Mouse (Mus musculus): ENCODE data around the gene Cacnb4.

Gene Cacnb4

DNA sequence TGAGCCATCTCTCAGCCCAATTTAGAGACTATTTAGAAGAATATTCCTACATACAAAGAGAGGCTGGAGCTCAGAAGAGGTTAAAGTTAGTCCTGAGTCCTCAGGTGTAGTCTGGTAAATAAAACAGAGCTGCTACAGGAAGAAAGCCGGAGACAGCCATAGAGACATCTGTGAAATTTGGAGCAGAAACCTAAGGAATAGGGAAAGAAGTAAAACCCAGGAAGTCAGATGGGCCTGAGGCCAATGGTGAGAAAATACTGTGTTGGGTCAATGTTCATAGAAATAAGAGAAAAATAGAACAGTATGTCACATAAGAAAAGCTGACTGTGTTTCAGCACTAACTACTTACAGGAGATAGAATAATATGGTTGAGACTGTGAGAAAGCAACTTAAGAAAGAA is 155.6 kb downstream of the Cacnb4 start:
- in situ Hi-C loops (cut with MboI): no loop called here

- in situ Hi-C loops (cut with MboI): no loop called here
These were observed 157.9 kb downstream of the Cacnb4 start for GRCm38 (mm10) chr2:52518740-52519139.

GRCm38 (mm10) chr2:52516534-52516933 is 160.1 kb downstream of the Cacnb4 start:
- in situ Hi-C loops (cut with MboI): no loop called here

DNA sequence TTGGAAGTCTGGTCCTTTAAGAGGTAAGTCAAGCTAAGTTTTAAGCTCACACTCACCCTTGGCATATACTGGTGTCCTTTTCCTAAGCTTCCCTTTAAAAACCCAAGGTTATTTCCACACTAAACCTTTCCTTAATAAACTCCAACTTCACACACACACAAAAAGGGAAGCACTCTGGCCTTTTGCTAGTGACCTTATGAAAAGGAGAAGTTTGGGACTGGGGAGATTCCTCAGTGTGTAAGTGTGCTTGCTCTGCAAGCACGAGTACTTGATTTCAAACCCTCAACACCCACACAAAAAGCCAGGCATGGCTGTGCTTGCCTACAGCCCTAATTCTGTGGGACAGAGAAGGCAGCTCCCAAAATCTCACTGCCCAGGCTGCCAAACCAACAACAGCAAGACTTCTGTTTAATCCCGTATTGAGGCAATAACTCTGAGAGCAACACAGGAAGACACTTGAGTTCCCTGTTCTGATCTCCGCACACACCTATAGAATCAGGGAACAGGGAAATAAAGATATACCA is 163.7 kb downstream of the Cacnb4 start:
- in situ Hi-C loops (cut with MboI): no loop called here

DNA sequence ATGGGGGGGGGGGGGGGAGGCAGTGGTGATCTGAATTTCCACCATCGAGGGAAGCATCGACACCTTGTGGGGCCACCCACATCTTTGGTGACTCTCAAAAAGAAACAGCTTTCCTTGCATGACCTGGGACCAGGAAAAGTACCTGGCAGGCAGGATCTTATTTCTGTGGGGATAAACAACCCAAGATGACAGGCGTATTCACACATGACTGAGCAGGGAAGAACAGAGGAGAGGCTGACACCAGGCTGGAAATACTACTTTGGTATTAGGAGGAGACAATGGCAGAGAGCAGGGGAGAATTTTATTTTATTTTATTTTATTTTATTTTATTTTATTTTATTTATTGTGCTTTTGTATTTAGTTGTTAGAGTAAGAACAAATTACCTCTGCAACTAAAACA is 164.4 kb downstream of the Cacnb4 start:
- in situ Hi-C loops (cut with MboI): no loop called here

DNA sequence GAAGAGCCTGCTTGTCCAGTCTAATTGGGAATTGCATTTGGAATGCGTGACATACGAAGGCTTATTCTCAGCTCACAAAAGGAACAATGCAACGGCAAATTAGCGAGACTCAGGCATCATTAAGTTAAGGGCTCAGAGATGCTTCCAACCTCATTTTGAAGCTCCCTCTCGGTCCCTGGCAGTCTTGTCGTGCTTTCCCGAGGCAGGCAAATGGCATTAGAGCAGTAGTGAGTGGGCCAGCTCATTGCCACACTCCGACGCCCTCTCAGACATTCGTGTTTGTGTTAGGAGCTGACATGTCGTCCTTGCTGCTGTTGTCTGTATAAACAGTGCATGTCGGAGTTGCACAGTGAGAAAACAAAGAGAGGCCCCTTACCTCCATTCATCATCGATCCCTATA is 164.8 kb downstream of the Cacnb4 start:
- in situ Hi-C loops (cut with MboI): no loop called here

GRCm38 (mm10) chr2:52509779-52510500 is 166.7 kb downstream of the Cacnb4 start:
- in situ Hi-C loops (cut with MboI): no loop called here

DNA sequence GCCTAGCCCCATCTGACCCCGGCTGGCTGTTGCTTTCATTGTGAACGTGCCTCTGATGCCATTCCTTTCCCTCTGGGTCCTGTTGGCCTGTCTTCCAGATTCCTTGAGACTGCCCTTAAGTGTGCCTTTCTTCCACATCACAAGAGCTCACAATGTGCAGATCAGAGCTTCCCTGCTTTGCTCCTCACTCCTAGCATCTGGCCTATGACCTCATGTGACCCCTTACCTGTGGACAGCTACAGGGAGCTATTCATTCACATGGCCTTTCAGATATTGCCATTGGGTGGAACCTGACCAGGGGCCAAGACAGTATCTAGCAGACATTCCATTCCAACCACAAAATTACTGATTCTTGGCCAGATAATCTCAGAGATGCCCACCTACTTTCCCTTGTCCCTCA is 171.5 kb downstream of the Cacnb4 start:
- in situ Hi-C loops (cut with MboI): no loop called here

DNA sequence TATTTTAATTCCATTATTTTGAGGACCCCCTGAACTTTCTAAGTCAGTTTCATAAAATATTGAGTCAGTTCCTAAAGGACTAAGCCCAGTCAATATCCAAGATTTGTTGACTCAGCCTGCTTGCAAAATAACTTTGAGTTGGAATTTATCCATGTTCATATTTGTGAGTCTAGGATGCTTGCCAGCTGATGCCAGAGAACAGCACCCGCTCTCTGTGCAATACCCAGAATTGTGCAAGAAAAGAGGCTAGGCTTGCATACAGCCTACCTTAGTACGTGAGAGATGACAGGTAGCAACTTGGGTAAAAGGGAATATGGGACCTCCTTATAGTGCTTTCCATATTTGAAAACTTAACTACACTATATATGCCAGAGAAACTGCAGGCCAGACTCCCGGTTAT is 171.9 kb downstream of the Cacnb4 start:
- in situ Hi-C loops (cut with MboI): no loop called here

GRCm38 (mm10) chr2:52499849-52500262 is 176.8 kb downstream of the Cacnb4 start:
- in situ Hi-C loops (cut with MboI): no loop called here

GRCm38 (mm10) chr2:52499101-52499537 is 177.5 kb downstream of the Cacnb4 start:
- in situ Hi-C loops (cut with MboI): no loop called here

GRCm38 (mm10) chr2:52495097-52495694 is 181.4 kb downstream of the Cacnb4 start:
- in situ Hi-C loops (cut with MboI): no loop called here

GRCm38 (mm10) chr2:52494274-52494673 is 182.4 kb downstream of the Cacnb4 start:
- in situ Hi-C loops (cut with MboI): no loop called here

- in situ Hi-C loops (cut with MboI): no loop called here
These were observed 183.8 kb downstream of the Cacnb4 start for GRCm38 (mm10) chr2:52492867-52493266.

GRCm38 (mm10) chr2:52489840-52490239 is 186.8 kb downstream of the Cacnb4 start:
- in situ Hi-C loops (cut with MboI): no loop called here

- in situ Hi-C loops (cut with MboI): no loop called here
These were observed 193.1 kb downstream of the Cacnb4 start for GRCm38 (mm10) chr2:52483496-52483895.

DNA sequence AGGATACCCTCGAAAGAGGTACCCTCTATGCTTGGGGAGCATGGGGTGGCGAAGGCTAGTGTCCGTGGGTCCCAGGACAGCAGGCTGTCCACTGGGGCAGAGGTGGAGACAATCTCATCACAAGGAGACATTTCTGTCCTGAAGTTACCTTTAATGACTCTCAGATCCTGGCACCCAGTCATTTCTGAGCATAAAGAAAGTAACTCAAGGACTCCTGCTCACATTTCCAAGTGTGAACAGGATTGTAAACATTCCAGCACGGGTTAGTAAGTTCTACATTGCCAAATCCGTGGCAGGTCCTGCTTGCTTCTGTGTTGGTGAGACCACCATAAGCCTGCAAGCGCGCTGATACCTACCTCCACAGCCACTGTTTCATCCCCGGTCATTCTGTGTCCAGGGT is 196.2 kb downstream of the Cacnb4 start:
- in situ Hi-C loops (cut with MboI): no loop called here

GRCm38 (mm10) chr2:52478501-52478900 is 198.1 kb downstream of the Cacnb4 start:
- in situ Hi-C loops (cut with MboI): no loop called here

DNA sequence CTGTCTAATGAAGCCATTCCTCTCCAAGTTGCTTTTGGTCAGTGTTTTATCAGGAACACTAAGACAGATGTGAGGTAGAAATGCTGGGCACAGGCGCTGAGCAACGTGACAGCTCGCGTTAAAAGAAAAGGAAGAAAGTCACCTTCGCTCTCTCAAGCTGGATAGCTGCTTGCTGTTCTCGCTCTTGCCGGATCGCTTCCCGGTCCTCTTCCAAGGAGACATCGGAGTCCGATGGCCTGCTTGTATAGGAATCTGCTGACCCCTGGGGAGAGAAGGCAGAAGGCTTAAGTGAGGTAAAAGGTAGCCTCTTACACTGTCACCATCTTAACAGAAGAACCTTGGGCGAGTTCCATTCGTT is 199.1 kb downstream of the Cacnb4 start:
- in situ Hi-C loops (cut with MboI): no loop called here

- in situ Hi-C loops (cut with MboI): no loop called here
These were observed 199.7 kb downstream of the Cacnb4 start for GRCm38 (mm10) chr2:52476801-52477549.

- in situ Hi-C loops (cut with MboI): no loop called here
These were observed 200.8 kb downstream of the Cacnb4 start for GRCm38 (mm10) chr2:52475854-52476253.

- in situ Hi-C loops (cut with MboI): no loop called here
These were observed 202.1 kb downstream of the Cacnb4 start for GRCm38 (mm10) chr2:52474570-52474969.

Data from mature B cell (primary cell).